In the genomic region with DNA sequence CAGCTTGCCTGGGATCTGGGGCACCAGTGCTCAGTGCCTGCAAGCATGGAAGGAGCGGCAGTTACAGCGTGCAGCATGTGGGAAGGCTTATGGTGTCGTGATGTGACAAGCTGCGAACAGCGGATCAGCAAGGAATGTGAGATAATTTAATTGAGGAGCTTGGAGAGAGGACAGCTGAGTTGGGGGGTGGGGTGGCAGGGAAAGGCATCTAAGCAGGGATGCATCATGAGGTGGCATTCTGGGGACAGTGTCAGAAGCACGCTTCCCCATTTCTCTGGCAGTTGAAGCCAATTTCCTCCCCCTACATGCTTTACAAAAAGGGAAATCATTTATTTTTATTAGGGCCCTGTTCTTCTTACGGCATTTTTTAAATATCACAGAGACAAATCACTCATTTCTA, we compare ENCODE assay signal across 8 mouse cellular contexts.
DNase-seq lines count a peak whose midpoint lies in the region; ATAC-seq lines count a peak whose summit lies in the region.

No protein-coding gene starts in this region.

- H3K36me3 ChIP-seq in lung, embryonic 15.5 days: no peaks in the 10 kb centered on the region
- no peaks in the 10 kb centered on the region for H3K36me3 ChIP-seq in forebrain, embryonic 14.5 days (ENCODE audit: control insufficient read depth, insufficient read depth, low read length)

- H3K4me1 ChIP-seq in lung, embryonic 15.5 days: peaks cover 37% of the 10 kb centered on the region
- peaks cover 58% of the 10 kb centered on the region for H3K4me1 ChIP-seq in forebrain, embryonic 14.5 days (ENCODE audit: control insufficient read depth, insufficient read depth, low read length)

- no peak overlapping the region for H3K9ac ChIP-seq in lung, embryonic 15.5 days
- H3K9ac ChIP-seq in forebrain, embryonic 14.5 days (ENCODE audit: low read length): peak overlapping the region; percentile 2; the same call in 1 of the 2 replicates

- 0 out of 2 replicates have a peak overlapping the region, but pooled peaks have one; percentile 10 for H3K27ac ChIP-seq in lung, embryonic 15.5 days
- H3K27ac ChIP-seq in forebrain, embryonic 14.5 days (ENCODE audit: low read depth, low read length): peak overlapping the region; percentile 74

- no peak overlapping the region for H3K4me2 ChIP-seq in lung, embryonic 15.5 days
- no peak overlapping the region for H3K4me2 ChIP-seq in forebrain, embryonic 14.5 days (ENCODE audit: low read length)

- no peak for DNase-seq in lung, postnatal 4 days
- peak; percentile 87 for DNase-seq in forebrain, embryonic 14.5 days (ENCODE audit: low spot score)
- DNase-seq in left cerebral cortex, postnatal 14 days (ENCODE audit: low spot score in 2 of 2): peak; percentile 61 to 79
- peak; percentile 67 to 73 for DNase-seq in right cerebral cortex, adult 2 months (ENCODE audit: low spot score in 2 of 2)
- no peak for DNase-seq in adrenal gland, postnatal 10 days
- DNase-seq in adipocyte (ENCODE audit: low spot score): no peak

- H3K9me3 ChIP-seq in lung, embryonic 15.5 days: no peaks in the 10 kb centered on the region
- H3K9me3 ChIP-seq in forebrain, embryonic 14.5 days (replicated peaks; ENCODE audit: control insufficient read depth, low read length): no peaks in the 10 kb centered on the region

- intact Hi-C loops in left cerebral cortex, postnatal 14 days (cut with DNase I): loop anchor here (5.0 to 10.0 kb wide), 2 partner anchors 59 to 318 kb away; no protein-coding TSS in a partner anchor

- ATAC-seq in lung, embryonic 15.5 days (ENCODE audit: borderline replicate concordance, extremely low read depth, low FRiP score, low TSS enrichment): peak; percentile 44; the same call in 1 of the 2 replicates
- ATAC-seq in forebrain, embryonic 14.5 days: peak; percentile 84
- ATAC-seq in inflammation-experienced regulatory T-cells, adult 6 months: no peak

- no peaks in the 10 kb centered on the region for H3K27me3 ChIP-seq in lung, embryonic 15.5 days
- H3K27me3 ChIP-seq in forebrain, embryonic 14.5 days (replicated peaks; ENCODE audit: control insufficient read depth, insufficient read depth, low read length): no peaks in the 10 kb centered on the region

- 38% methylated on average over 7 of the region's 7 CpGs for WGBS in lung, embryonic 15.5 days
- 37% methylated on average over 7 of the region's 7 CpGs for WGBS in forebrain, embryonic 14.5 days

- no peak overlapping the region for H3K4me3 ChIP-seq in lung, embryonic 15.5 days
- no peak overlapping the region for H3K4me3 ChIP-seq in forebrain, embryonic 14.5 days (ENCODE audit: low read depth, low read length)

Comparison
In these comparisons a context has a peak if more than half of its experiments do, and no peak if none do; other contexts are left out.
1. DNase-seq: peak in forebrain, embryonic 14.5 days (single experiment), left cerebral cortex, postnatal 14 days (2 of 2) and right cerebral cortex, adult 2 months (2 of 2); none in lung, postnatal 4 days (0 of 2), adrenal gland, postnatal 10 days (single experiment) and adipocyte (single experiment).